Mouse (Mus musculus): Measurements from ENCODE around the gene Pard6b. TPM values are rescaled to one million over a fixed set of nuclear protein-coding genes. Genes with fewer than 3 reads are reported as not detected.
"Not testable (repeated sequence)": the region's sequence is repeated elsewhere in the genome, so short reads cannot be mapped to it uniquely, and the experiment has no call there.

Gene Pard6b
- polyA plus RNA-seq, 1 experiment from 2014 or later, result 3.0 TPM

DNA sequence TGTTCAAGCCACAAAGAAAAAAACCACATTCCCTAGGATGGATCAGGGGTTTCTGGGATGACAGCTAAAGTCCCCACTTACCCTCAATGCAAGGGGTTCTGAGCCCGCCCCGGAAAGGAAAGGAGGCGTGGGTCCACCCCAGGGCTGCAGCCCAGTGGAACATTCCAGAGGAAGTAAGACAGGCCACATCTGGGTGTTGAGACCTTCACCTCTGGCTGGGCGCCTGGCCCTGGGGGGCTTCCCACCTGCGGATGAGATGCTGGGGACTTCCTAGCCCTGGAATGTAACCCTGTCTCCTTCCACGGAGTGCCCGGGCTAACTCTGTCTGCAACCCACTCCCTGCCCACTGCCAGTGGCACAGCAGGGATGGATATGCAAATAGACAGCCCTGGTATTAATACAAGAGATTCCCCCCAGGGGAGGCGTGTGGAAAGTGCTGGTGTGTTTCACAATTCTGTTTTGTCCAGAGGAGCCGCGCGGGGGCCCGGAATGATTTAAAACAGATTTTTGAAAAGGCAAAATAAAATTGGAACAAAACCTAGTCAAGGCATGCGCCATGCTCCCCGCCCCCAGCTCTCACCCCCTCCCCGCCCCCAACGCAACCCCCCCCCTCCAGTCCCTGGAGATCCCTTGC lies 31.7 kb upstream of the Pard6b start:
- Histone ChIP-seq H3K27me3 (peaks cover 17% of the 10 kb centered on the region), H3K4me2 (peak overlapping the region; percentile 93), H3K4me3 (peak overlapping the region; percentile 62), H3K27ac (peak overlapping the region; percentile 84), H3K4me1 (peaks cover 48% of the 10 kb centered on the region), H3K36me3 (no peaks in the 10 kb centered on the region), H3K9me3 (0 out of 2 replicates have a peak, but pooled peaks cover 4% of the 10 kb centered on the region), H3K9ac (peak overlapping the region; percentile 78)
- no peak for ATAC-seq (ENCODE audit: insufficient number of reproducible peaks, insufficient read depth, low FRiP score, low TSS enrichment, low read depth)
- 5% methylated on average over 16 of the region's 16 CpGs for WGBS

- Histone ChIP-seq H3K27ac (peak overlapping the region; percentile 84), H3K9ac (peak overlapping the region; percentile 78), H3K27me3 (peaks cover 17% of the 10 kb centered on the region), H3K4me2 (peak overlapping the region; percentile 93), H3K36me3 (no peaks in the 10 kb centered on the region), H3K9me3 (0 out of 2 replicates have a peak, but pooled peaks cover 4% of the 10 kb centered on the region), H3K4me3 (peak overlapping the region; percentile 62), H3K4me1 (peaks cover 36% of the 10 kb centered on the region)
- WGBS, result under 1% methylated on average over 56 of the region's 56 CpGs
- no peak for ATAC-seq (ENCODE audit: insufficient number of reproducible peaks, insufficient read depth, low FRiP score, low TSS enrichment, low read depth)
Measured at GRCm38 (mm10) chr2:168050000-168050942, 30.5 kb upstream of the Pard6b start.

DNA sequence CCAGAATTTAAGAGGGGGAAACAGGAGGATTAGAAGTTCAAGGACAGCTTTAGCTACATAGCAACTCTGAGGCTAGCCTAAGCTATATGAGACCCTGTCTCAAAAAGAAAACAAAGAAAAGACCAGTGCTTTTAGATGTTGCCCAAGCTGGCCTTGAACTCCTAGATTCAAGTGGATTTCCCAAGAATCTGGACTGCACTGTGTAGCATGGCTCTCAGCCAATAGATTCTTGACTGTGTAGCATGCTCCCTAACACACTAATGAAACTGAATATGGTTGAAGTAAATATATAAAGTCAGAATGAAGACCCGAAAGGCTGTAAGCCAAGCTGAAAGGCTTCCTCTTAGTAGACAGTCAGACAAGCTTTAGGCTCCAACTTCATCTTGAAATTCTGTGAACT lies 28.6 kb upstream of the Pard6b start:
- Histone ChIP-seq H3K4me2 (no peak overlapping the region), H3K9me3 (no peaks in the 10 kb centered on the region), H3K36me3 (no peaks in the 10 kb centered on the region), H3K4me1 (peaks cover 39% of the 10 kb centered on the region), H3K4me3 (no peak overlapping the region), H3K9ac (no peak overlapping the region), H3K27me3 (peaks cover 17% of the 10 kb centered on the region), H3K27ac (no peak overlapping the region)
- ATAC-seq (ENCODE audit: insufficient number of reproducible peaks, insufficient read depth, low FRiP score, low TSS enrichment, low read depth), result no peak
- WGBS, result 79% methylated on average over 1 of the region's 1 CpGs

DNA sequence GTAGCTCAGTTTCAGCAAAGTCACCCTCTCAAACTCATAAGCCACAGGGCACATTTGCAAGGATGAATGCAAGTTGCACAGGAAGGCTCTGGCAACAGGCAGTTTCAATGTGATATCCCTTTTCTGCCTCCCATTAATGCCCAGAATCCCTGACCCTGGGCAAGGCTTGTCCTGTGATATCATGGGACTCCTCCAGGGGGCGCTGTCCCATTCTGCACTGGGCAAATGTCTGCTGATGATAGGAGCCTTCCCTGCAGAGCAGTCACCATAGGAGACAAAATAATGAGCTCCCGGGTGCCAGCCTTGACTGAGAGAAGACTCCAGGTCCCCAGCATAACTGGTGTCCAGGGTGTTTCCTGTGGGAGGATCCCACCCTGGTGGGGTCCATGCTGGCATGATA lies 28.1 kb upstream of the Pard6b start:
- 11% methylated on average over 2 of the region's 2 CpGs for WGBS
- H3K27ac ChIP-seq, result no peak overlapping the region
- no peaks in the 10 kb centered on the region for H3K36me3 ChIP-seq
- H3K9me3 ChIP-seq, result no peaks in the 10 kb centered on the region
- no peak overlapping the region for H3K9ac ChIP-seq
- peaks cover 42% of the 10 kb centered on the region for H3K4me1 ChIP-seq
- H3K27me3 ChIP-seq, result peaks cover 17% of the 10 kb centered on the region
- no peak overlapping the region for H3K4me3 ChIP-seq
- no peak for ATAC-seq (ENCODE audit: insufficient number of reproducible peaks, insufficient read depth, low FRiP score, low TSS enrichment, low read depth)
- no peak overlapping the region for H3K4me2 ChIP-seq

DNA sequence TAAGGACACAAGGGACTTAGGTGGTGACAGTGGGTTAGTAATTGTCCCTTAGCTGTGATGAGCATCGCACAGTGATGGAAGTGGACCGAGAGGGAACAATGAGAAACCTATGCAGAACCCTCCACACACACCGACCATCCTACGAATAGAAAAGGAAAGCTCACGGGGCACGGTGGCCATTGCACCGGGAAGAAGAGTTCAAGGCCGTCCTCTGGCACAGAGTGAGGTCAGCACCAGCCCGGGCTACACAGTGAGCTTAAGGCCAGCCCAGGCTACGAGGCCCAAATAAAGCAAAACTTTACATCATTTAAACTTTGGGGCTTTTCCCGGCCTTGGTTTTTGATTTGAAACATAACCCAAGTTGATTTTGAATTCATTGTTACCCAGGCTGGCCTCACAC lies 26.7 kb upstream of the Pard6b start:
- WGBS, result 85% methylated on average over 11 of the region's 11 CpGs

DNA sequence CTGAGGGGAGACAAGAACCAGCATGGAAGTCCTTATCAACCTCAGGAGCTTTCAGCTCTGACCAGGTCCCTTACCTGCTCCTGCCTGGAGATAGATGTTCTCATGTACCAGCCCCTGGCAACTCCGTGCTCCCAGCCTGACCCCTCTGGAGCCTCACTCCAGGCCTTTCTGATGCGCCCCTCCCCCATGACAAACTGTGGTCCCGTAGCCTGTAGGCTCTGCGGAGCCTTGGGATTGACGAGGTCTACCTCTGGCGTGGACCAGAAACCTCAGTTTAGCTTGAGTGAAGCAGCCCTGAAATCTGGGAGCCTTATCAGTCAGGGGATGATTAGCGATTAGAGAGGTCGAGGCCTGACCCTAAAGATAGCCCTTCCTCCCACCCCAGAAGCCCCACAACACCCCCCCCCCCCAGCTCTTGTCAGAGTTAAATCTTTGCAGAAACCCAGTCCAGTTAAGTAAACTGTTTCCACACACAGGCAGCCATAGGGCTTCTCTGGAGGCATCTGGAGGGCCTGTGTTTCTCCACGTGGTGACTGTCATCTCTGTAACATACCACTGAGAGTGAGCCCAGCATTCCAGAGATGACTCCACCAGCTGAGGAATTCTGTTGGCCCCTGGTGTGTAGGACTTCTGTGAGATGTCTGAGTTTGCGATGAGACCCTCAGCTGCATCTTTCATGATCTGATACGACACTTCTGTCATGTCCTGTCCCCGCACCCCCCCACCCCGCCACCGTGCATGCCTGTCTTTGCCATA lies 24.7 kb upstream of the Pard6b start:
- 9% methylated on average over 14 of the region's 14 CpGs for WGBS
- H3K27me3 ChIP-seq, result peaks cover 11% of the 10 kb centered on the region
- H3K4me2 ChIP-seq, result peak overlapping the region; percentile 41
- no peaks in the 10 kb centered on the region for H3K9me3 ChIP-seq
- H3K36me3 ChIP-seq, result no peaks in the 10 kb centered on the region
- H3K27ac ChIP-seq, result peak overlapping the region; percentile 90
- 0 out of 2 replicates have a peak, but pooled peaks have one; percentile 4 for ATAC-seq (ENCODE audit: insufficient number of reproducible peaks, insufficient read depth, low FRiP score, low TSS enrichment, low read depth)
- peaks cover 30% of the 10 kb centered on the region for H3K4me1 ChIP-seq
- 0 out of 2 replicates have a peak overlapping the region, but pooled peaks have one; percentile 11 for H3K9ac ChIP-seq
- no peak overlapping the region for H3K4me3 ChIP-seq

More for the DNA sequence above, 26.7 kb upstream of the Pard6b start:
- Histone ChIP-seq H3K27ac (no peak overlapping the region), H3K9ac (no peak overlapping the region), H3K4me3 (no peak overlapping the region), H3K4me2 (no peak overlapping the region), H3K36me3 (no peaks in the 10 kb centered on the region), H3K9me3 (no peaks in the 10 kb centered on the region), H3K4me1 (peaks cover 46% of the 10 kb centered on the region), H3K27me3 (peaks cover 14% of the 10 kb centered on the region)
- ATAC-seq (ENCODE audit: insufficient number of reproducible peaks, insufficient read depth, low FRiP score, low TSS enrichment, low read depth), result no peak

GRCm38 (mm10) chr2:168056666-168056933 lies 24.2 kb upstream of the Pard6b start:
- Histone ChIP-seq H3K4me2 (peak overlapping the region; percentile 41), H3K9ac (no peak overlapping the region), H3K27me3 (peaks cover 6% of the 10 kb centered on the region), H3K4me3 (no peak overlapping the region), H3K36me3 (no peaks in the 10 kb centered on the region), H3K9me3 (no peaks in the 10 kb centered on the region), H3K27ac (peak overlapping the region; percentile 90), H3K4me1 (peaks cover 30% of the 10 kb centered on the region)
- 23% methylated on average over 8 of the region's 8 CpGs for WGBS
- ATAC-seq (ENCODE audit: insufficient number of reproducible peaks, insufficient read depth, low FRiP score, low TSS enrichment, low read depth), result peak; percentile 17; the same call in 1 of the 2 replicates

- H3K27me3 ChIP-seq; H3K4me3 ChIP-seq; ATAC-seq (ENCODE audit: insufficient number of reproducible peaks, insufficient read depth, low FRiP score, low TSS enrichment, low read depth); H3K36me3 ChIP-seq; H3K27ac ChIP-seq; H3K9ac ChIP-seq; H3K4me2 ChIP-seq; H3K9me3 ChIP-seq: not testable (repeated sequence)
- H3K4me1 ChIP-seq, result peaks cover 30% of the 10 kb centered on the region
- WGBS, result 58% methylated on average over 2 of the region's 2 CpGs
Measured at GRCm38 (mm10) chr2:168057876-168058275, 22.9 kb upstream of the Pard6b start.

- no peaks in the 10 kb centered on the region for H3K27me3 ChIP-seq
- H3K9ac ChIP-seq, result no peak overlapping the region
- no peak overlapping the region for H3K4me2 ChIP-seq
- H3K4me3 ChIP-seq, result no peak overlapping the region
- H3K27ac ChIP-seq, result peak overlapping the region; percentile 57; the same call in 1 of the 2 replicates
- H3K4me1 ChIP-seq, result peaks cover 30% of the 10 kb centered on the region
- 25% methylated on average over 13 of the region's 13 CpGs for WGBS
- no peaks in the 10 kb centered on the region for H3K36me3 ChIP-seq
- ATAC-seq (ENCODE audit: insufficient number of reproducible peaks, insufficient read depth, low FRiP score, low TSS enrichment, low read depth), result no peak
- H3K9me3 ChIP-seq, result no peaks in the 10 kb centered on the region
Measured at GRCm38 (mm10) chr2:168058488-168059199, 22.2 kb upstream of the Pard6b start.

DNA sequence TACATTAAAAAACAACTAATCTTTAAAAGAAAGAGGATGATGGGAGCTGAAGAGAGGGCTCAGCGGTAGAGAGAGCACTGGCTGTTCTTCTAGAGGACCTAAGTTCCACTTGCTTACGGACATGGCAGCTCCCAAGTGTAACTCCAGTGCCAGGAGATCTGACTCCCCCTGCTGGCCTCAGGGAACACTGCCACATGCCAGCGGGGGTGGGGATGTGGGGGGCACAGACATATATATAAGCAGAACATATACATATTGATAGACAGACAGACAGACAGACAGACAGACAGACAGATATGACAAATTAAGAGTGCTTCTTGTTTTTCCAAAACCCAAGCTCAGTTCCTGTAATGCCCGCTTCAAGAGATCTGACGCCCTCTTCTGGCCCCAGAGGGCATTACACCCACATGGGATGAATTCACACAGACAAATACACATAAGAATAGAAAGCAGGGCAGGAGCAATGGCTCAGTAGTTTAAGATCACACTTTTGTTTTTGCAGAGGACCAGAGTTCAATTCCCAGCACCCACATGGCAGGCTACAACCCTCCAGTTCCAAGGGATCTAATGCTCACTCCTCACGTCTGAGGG lies 21.5 kb upstream of the Pard6b start:
- WGBS, result 77% methylated on average over 6 of the region's 6 CpGs

More for the DNA sequence above, 21.5 kb upstream of the Pard6b start:
- no peaks in the 10 kb centered on the region for H3K36me3 ChIP-seq
- no peak overlapping the region for H3K4me2 ChIP-seq
- H3K9me3 ChIP-seq, result no peaks in the 10 kb centered on the region
- H3K4me1 ChIP-seq, result peaks cover 30% of the 10 kb centered on the region
- H3K4me3 ChIP-seq, result no peak overlapping the region
- H3K9ac ChIP-seq, result no peak overlapping the region
- no peak for ATAC-seq (ENCODE audit: insufficient number of reproducible peaks, insufficient read depth, low FRiP score, low TSS enrichment, low read depth)
- H3K27ac ChIP-seq, result no peak overlapping the region
- no peaks in the 10 kb centered on the region for H3K27me3 ChIP-seq
